Mouse (Mus musculus): ENCODE measurements around the gene Sema6d. TPM values are rescaled to one million over a fixed set of nuclear protein-coding genes. Genes with fewer than 3 reads are reported as not detected.
A peak's percentile ranks its signal among the peaks of the same experiment; 100 is the strongest.

The Sema6d gene
- total RNA-seq, 2 experiments from 2014 or later: 18.8 to 18.9 TPM

GRCm38 (mm10) chr2:124455881-124456280 lies 366.1 kb downstream of the Sema6d start:
- intact Hi-C loops (cut with DNase I): no loop called here
- peak; percentile 6 for DNase-seq (ENCODE audit: low spot score)

GRCm38 (mm10) chr2:124456999-124457398 lies 367.2 kb downstream of the Sema6d start:
- intact Hi-C loops (cut with DNase I): no loop called here

GRCm38 (mm10) chr2:124458028-124458427 lies 368.3 kb downstream of the Sema6d start:
- intact Hi-C loops (cut with DNase I): no loop called here
- DNase-seq (ENCODE audit: low spot score): no peak

More at GRCm38 (mm10) chr2:124456999-124457398, 367.2 kb downstream of the Sema6d start:
- DNase-seq (ENCODE audit: low spot score): no peak

GRCm38 (mm10) chr2:124460956-124461355 lies 371.2 kb downstream of the Sema6d start:
- peak; percentile 7 for DNase-seq (ENCODE audit: low spot score)
- intact Hi-C loops (cut with DNase I): no loop called here

- intact Hi-C loops (cut with DNase I): no loop called here
- DNase-seq (ENCODE audit: low spot score): no peak
Observed at GRCm38 (mm10) chr2:124461378-124461851, 371.6 kb downstream of the Sema6d start.

- intact Hi-C loops (cut with DNase I): no loop called here
- DNase-seq (ENCODE audit: low spot score): no peak
Observed at GRCm38 (mm10) chr2:124465004-124465946, 375.5 kb downstream of the Sema6d start.

- no peak for DNase-seq (ENCODE audit: low spot score)
- intact Hi-C loops (cut with DNase I): no loop called here
Observed at GRCm38 (mm10) chr2:124467429-124467828, 377.7 kb downstream of the Sema6d start.

GRCm38 (mm10) chr2:124470346-124471042 lies 380.7 kb downstream of the Sema6d start:
- no peak for DNase-seq (ENCODE audit: low spot score)
- intact Hi-C loops (cut with DNase I): no loop called here

- intact Hi-C loops (cut with DNase I): no loop called here
- no peak for DNase-seq (ENCODE audit: low spot score)
Observed at GRCm38 (mm10) chr2:124472674-124473507, 383.1 kb downstream of the Sema6d start.

GRCm38 (mm10) chr2:124477904-124478303 lies 388.1 kb downstream of the Sema6d start:
- intact Hi-C loops (cut with DNase I): no loop called here

GRCm38 (mm10) chr2:124478526-124478925 lies 388.8 kb downstream of the Sema6d start:
- intact Hi-C loops (cut with DNase I): no loop called here
- no peak for DNase-seq (ENCODE audit: low spot score)

More at GRCm38 (mm10) chr2:124477904-124478303, 388.1 kb downstream of the Sema6d start:
- no peak for DNase-seq (ENCODE audit: low spot score)

- DNase-seq (ENCODE audit: low spot score): no peak
Observed at GRCm38 (mm10) chr2:124485761-124486160, 396.0 kb downstream of the Sema6d start.

GRCm38 (mm10) chr2:124490010-124490801 lies 400.4 kb downstream of the Sema6d start:
- intact Hi-C loops (cut with DNase I): loop anchor here (5.0 kb wide), 1 partner anchor 97 kb away; no protein-coding TSS in a partner anchor
- no peak for DNase-seq (ENCODE audit: low spot score)

More at GRCm38 (mm10) chr2:124485761-124486160, 396.0 kb downstream of the Sema6d start:
- intact Hi-C loops (cut with DNase I): no loop called here

- DNase-seq (ENCODE audit: low spot score): no peak
- intact Hi-C loops (cut with DNase I): no loop called here
Observed at GRCm38 (mm10) chr2:124495751-124496150, 406.0 kb downstream of the Sema6d start.

GRCm38 (mm10) chr2:124499670-124500069 lies 409.9 kb downstream of the Sema6d start:
- DNase-seq (ENCODE audit: low spot score): no peak
- intact Hi-C loops (cut with DNase I): no loop called here

GRCm38 (mm10) chr2:124505784-124506489 lies 416.2 kb downstream of the Sema6d start:
- intact Hi-C loops (cut with DNase I): no loop called here
- DNase-seq (ENCODE audit: low spot score): no peak

GRCm38 (mm10) chr2:124507804-124508203 lies 418.0 kb downstream of the Sema6d start:
- intact Hi-C loops (cut with DNase I): no loop called here
- DNase-seq (ENCODE audit: low spot score): no peak

GRCm38 (mm10) chr2:124509479-124509878 lies 419.7 kb downstream of the Sema6d start:
- intact Hi-C loops (cut with DNase I): no loop called here
- DNase-seq (ENCODE audit: low spot score): no peak
